Mouse (Mus musculus): ENCODE results near the gene Hs6st1. TPM values are rescaled to one million over a fixed set of nuclear protein-coding genes. Genes with fewer than 3 reads are reported as not detected.
"Not testable (repeated sequence)": the region's sequence is repeated elsewhere in the genome, so short reads cannot be mapped to it uniquely, and the experiment has no call there.

Gene Hs6st1
- total RNA-seq (2021), result 10 to 100 TPM; 18.4 to 22.2 TPM
- long read RNA-seq, experiment 1, partial matches to known transcripts, result 0 of 7 reads
- long read RNA-seq, experiment 1, other reads (novel, unspliced or antisense), result 3 of 7 reads
- long read RNA-seq, experiment 2, transcript Hs6st1-202 (1 exons, 3,291 nt), result major isoform, 5 of 7 reads
- long read RNA-seq, experiment 2, partial matches to known transcripts, result 0 of 7 reads
- long read RNA-seq, experiment 2, other reads (novel, unspliced or antisense), result 0 of 7 reads

GRCm38 (mm10) chr1:36068076-36068475, at the start of gene Hs6st1:
TSS of gene Hs6st1 (plus strand) at chr1:36068400.
- intact Hi-C loops (cut with DNase I), result loop anchor here (1.0 to 5.0 kb wide), 2 partner anchors 66 to 174 kb away; partner anchors contain the start of gene Uggt1
- peak; percentile 85 to 93 for DNase-seq

GRCm38 (mm10) chr1:36018617-36019016, 49.6 kb upstream of the Hs6st1 start:
- intact Hi-C loops (cut with DNase I), result no loop called here
- no peak for DNase-seq

DNA sequence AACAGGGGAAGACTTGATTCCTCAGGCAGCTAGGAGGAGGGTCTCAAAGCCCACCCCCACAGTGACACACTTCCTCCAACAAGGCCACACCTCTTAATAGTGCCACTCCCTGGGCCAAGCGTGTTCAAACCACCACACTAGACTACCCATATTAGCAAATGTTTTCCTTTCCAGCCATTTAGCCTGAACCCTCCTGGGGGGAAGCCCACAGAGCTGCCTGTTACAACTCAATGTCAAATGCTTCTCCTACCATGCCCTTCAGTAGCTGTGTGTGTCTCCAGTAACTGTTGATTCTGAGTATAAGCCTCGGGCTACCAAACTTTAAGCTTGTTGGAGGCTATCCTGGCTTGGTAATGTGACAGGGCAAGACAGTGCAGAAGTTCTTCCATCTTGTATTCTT, 49.0 kb upstream of the Hs6st1 start:
- no peak for DNase-seq
- intact Hi-C loops (cut with DNase I), result no loop called here

- intact Hi-C loops (cut with DNase I), result no loop called here
- DNase-seq, result no peak
Observed at GRCm38 (mm10) chr1:36020315-36020714, 47.9 kb upstream of the Hs6st1 start.

DNA sequence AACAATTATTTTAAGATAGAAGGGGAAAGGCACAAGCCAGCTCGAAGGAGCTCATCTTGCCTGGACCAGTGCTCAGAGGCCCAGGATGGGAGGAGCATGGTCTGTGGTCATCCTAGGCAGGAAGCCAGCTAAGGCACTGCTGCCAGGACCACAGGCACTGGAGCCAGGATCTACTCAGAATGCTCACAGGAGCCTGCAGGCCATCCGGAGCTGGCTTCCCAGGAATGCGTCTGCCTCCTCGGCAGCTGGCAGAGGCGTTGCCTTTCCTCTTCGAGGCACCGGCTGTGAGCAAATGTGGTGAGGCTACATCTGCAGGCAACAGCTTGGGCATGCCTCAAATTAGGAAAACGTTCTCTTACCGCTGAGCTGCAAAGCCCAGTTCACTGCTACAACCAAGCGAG, 37.8 kb upstream of the Hs6st1 start:
- intact Hi-C loops (cut with DNase I), result no loop called here

GRCm38 (mm10) chr1:36038769-36039168, 29.4 kb upstream of the Hs6st1 start:
- no peak for DNase-seq
- intact Hi-C loops (cut with DNase I), result no loop called here

More for the DNA sequence above, 37.8 kb upstream of the Hs6st1 start:
- DNase-seq, result peak; percentile 82

DNA sequence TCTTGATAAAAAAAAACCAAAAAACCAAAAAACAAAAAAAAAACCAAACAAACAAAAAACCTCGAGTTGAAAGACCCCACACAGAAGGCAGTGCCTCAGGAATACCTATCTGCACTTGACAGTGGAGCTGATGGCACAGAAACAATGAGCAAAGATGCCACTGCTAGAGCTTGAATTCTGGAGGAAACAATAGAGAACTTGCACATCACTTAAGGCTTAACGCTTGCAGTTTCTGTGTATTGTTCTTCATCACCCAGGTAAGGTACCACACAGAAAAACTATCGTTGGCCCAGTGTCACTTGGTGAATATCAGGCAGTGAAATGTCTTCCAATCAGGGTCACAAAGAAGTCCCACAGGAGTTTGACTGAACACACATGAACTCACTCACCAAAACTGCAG, 26.1 kb upstream of the Hs6st1 start:
- DNase-seq, result no peak
- intact Hi-C loops (cut with DNase I), result no loop called here

- DNase-seq; intact Hi-C loops (cut with DNase I): not testable (repeated sequence)
Observed at GRCm38 (mm10) chr1:36043793-36044192, 24.4 kb upstream of the Hs6st1 start.

GRCm38 (mm10) chr1:36044288-36044687, 23.9 kb upstream of the Hs6st1 start:
- intact Hi-C loops (cut with DNase I), result no loop called here
- no peak for DNase-seq

DNA sequence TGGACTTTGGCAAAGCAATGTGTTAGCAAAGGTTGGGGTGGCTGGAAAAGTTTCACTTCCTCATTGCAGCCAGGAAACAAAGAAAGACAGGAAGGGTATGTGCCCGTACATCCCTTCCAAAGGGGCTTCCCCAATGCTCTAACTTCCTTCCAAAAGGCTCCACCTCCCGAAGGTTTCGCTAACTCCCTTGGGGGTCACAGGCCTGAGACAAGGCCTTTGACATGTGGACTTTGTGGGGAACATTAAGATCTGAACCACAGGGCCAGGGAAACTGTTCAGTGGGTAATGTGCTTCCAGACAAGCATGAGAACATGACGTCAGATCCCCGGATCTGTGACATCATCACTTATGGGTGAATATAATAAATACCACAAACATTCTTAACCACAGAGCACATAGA, 15.5 kb upstream of the Hs6st1 start:
- intact Hi-C loops (cut with DNase I), result no loop called here
- no peak for DNase-seq

DNA sequence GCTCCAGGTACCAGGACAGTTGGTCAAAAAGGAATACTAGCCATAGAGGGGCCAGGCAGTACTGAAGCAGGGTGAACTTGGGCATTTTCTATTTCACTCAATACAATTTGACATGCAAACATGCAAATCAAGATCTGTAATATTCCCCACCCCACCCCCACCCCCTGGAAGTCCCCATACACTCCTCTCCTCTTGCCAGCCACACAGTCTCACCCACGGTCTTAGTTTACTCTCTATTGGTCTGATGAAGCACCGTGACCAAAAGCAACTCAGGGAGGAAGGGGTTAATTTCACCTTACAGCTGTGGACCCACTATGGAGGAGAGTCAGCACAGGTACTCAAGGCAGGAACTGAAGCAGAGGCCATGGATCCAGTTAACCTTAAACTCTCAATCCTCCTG, 14.6 kb upstream of the Hs6st1 start:
- no peak for DNase-seq
- intact Hi-C loops (cut with DNase I), result no loop called here

DNA sequence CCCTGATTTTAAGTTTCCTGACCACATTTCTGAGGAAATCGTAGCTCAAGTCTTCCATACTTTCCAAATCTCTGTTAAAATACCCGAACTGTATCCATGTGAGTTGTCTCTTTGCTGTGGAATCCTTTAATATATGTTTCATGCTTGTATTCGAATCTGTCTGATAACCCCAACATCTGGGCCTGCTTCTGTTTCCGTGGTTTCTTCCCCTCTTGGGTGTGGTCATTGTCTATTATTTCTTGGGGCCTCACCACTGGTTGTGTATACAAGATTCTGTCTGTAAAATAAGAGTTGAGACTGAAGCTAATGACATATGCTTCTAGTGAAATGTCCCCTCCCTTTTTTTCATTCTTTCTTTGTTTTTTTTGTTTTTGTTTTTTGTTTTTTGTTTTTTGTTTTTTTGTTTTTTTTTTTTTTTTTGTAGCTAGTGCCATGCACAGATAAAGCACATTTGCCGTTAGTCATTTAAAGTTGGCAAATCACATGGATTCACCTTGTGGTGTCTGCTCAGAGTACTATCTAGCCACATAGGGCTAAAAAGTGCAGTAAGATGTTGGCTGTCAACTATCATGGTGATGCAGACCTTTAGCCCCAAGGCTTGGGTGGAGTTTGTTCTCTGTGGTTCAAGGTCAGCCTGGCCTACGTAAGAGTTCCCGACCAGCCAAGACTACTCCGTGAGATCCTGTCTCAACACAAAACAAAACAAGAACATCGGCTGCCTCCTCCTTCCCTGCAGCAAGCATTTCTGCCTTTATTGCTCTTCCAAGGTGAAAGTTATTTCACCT, 13.8 kb upstream of the Hs6st1 start:
- intact Hi-C loops (cut with DNase I), result no loop called here
- no peak for DNase-seq

DNA sequence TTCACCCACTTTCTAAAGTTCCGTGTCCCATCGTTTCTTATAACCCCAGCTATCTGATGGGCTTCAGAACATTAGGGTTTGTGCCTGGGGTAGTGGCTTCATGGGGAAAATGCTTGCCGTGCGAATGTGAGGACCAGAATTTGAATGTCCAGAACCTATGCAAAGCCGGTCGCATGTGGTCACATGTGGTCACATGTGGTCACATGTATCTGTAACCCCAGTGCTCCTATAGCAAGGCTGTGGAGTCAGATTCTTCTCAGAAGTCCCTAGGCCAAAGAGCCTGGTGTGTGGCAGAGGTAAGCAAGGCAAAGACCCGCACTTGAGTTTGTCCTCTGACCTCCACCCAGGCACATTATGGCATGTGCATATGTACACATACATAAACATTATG, 13.2 kb upstream of the Hs6st1 start:
- intact Hi-C loops (cut with DNase I), result no loop called here
- no peak for DNase-seq

- no peak for DNase-seq
- intact Hi-C loops (cut with DNase I), result no loop called here
Observed at GRCm38 (mm10) chr1:36059351-36059750, 8.8 kb upstream of the Hs6st1 start.

DNA sequence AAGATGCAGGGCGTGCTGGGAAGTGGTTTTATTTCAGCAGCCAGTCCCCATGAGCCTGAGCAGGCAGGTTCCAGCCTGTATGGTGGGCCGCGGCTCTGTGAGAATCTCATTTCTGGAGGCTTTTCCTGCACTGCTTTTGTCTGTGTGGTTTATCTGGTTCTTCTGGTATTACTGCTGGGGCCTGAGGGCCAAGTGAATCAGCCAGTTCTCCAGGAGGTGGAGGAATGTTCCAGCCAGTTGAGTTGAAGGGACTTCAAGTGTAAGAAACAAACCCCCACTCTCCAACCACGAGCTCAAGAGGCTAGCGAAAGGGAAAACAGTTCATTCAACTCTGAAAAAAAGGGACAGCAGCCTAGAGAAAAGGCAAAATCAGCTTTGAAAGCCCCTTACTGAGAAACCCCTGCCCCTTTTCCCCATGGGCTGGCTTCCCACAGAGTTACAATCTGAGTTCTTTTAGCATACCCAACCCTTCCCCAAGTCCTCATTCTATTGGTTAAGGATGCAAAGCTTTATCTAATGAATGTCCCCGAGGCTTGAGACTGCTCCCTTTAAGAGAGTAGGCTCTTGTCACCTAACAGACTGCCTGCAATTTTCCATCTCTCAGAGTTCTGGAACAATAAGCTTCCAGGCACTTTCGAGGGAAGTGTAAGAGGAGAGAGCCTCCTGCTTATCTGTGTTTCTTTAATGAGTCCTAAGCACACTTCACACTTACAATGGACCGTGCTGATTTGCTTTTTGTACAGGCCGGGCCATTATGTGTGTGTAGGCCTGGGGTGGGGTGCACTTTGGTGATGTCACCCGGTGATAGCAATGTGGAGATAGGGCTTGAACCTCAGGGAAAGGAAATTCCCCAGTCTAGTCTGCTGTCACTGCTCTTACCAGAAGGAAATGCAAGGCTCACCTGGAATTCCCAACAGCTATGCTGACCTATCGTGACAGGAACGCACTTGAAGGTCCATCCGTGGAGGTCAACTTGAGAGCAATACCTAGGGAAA, 7.9 kb upstream of the Hs6st1 start:
- intact Hi-C loops (cut with DNase I), result no loop called here
- no peak for DNase-seq

DNA sequence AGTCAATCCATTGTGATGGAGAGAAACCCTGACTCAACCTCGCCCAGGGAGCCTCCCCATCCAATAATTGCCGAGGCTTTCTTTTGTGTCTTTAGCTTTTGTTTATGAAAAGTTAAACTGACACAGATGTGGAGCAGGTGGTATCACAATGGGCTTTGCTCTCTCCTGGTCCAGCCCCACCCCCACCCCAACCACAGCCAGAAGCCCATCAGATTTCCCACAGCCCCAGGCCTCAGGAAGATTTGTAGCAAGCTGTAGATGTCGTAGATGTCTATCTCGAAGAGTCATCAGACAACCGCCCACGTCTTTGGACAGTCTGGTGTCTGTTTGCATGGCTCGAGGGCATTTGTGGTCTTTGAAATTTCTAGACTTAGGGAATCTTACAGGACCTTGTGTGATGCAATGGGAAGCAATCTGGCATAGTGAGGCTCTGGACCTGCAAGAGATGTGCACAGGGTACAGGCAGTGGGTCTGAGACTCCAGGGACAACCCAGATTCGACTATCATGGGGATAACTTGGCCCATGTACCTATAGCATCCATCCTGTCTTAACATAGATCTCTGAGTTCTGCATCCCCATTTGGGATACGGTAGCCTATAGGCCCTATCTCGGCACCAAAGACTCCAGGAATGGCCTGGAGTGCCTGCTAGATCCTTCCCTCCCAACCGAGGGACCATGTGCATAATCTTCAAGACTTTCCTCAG, 6.8 kb upstream of the Hs6st1 start:
- no peak for DNase-seq
- intact Hi-C loops (cut with DNase I), result no loop called here

GRCm38 (mm10) chr1:36062088-36062805, 6.0 kb upstream of the Hs6st1 start:
- no peak for DNase-seq
- intact Hi-C loops (cut with DNase I), result no loop called here

GRCm38 (mm10) chr1:36062826-36063640, 5.2 kb upstream of the Hs6st1 start:
- no peak for DNase-seq
- intact Hi-C loops (cut with DNase I), result no loop called here

DNA sequence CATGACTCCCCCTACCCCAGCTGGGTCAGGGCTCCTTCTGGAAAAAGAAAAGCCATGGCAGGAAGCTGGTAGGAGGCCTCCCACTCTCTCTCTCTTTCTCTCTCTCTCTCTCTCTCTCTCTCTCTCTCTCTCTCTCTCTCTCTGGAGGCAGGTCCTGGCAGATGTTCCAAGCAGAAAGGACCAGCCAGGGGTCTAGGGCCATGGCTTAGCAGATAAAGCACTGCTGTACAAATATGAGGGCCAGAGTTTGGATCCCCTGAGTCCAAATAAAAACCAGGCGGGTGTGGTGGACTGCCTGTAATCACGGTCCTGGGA, 4.6 kb upstream of the Hs6st1 start:
- intact Hi-C loops (cut with DNase I), result no loop called here
- DNase-seq, result no peak

All from gastrocnemius, postnatal 36 days (tissue).